Mouse (Mus musculus) cerebellum, adult 18-20 months (tissue): ENCODE measurements around the gene Ppp1r13b.

ENCODE experiments used
- DNase-seq, 2 experiments: peaks; one replicate each; pipeline ENCODE4 v3.0.0; 2021

The Ppp1r13b gene

GRCm38 (mm10) chr12:111916514-111917217 is 8.8 kb upstream of the Ppp1r13b start:
- DNase-seq = no peak

GRCm38 (mm10) chr12:111915781-111916180 is 7.9 kb upstream of the Ppp1r13b start:
- DNase-seq = no peak

- DNase-seq = no peak
Measured at GRCm38 (mm10) chr12:111914031-111914430, 6.1 kb upstream of the Ppp1r13b start.

GRCm38 (mm10) chr12:111912802-111913201 is 4.9 kb upstream of the Ppp1r13b start:
- no peak for DNase-seq

GRCm38 (mm10) chr12:111911796-111912195 is 3.9 kb upstream of the Ppp1r13b start:
- DNase-seq = no peak

- DNase-seq = no peak
Measured at GRCm38 (mm10) chr12:111911171-111911760, 3.4 kb upstream of the Ppp1r13b start.

GRCm38 (mm10) chr12:111908997-111909550 is 1.2 kb upstream of the Ppp1r13b start:
- DNase-seq = no peak

GRCm38 (mm10) chr12:111907421-111907891 is 454 bp downstream of the Ppp1r13b start:
- peak; percentile 69 to 81 for DNase-seq

- no peak for DNase-seq
Measured at GRCm38 (mm10) chr12:111906309-111906875, 1.5 kb downstream of the Ppp1r13b start.

GRCm38 (mm10) chr12:111902488-111902887 is 5.4 kb downstream of the Ppp1r13b start:
- no peak for DNase-seq

GRCm38 (mm10) chr12:111901105-111901875 is 6.6 kb downstream of the Ppp1r13b start:
- no peak for DNase-seq

- DNase-seq = no peak
Measured at GRCm38 (mm10) chr12:111899646-111900045, 8.3 kb downstream of the Ppp1r13b start.

- DNase-seq = no peak
Measured at GRCm38 (mm10) chr12:111898686-111899085, 9.2 kb downstream of the Ppp1r13b start.

- DNase-seq = no peak
Measured at GRCm38 (mm10) chr12:111896908-111897661, 10.8 kb downstream of the Ppp1r13b start.

- peak; percentile 40 to 46 for DNase-seq
Measured at GRCm38 (mm10) chr12:111894082-111894481, 13.8 kb downstream of the Ppp1r13b start.

- no peak for DNase-seq
Measured at GRCm38 (mm10) chr12:111892981-111893380, 14.9 kb downstream of the Ppp1r13b start.

- DNase-seq = no peak
Measured at GRCm38 (mm10) chr12:111891800-111892199, 16.1 kb downstream of the Ppp1r13b start.

GRCm38 (mm10) chr12:111889251-111889650 is 18.7 kb downstream of the Ppp1r13b start:
- DNase-seq = no peak

- DNase-seq = no peak
Measured at GRCm38 (mm10) chr12:111888303-111888864, 19.5 kb downstream of the Ppp1r13b start.

- DNase-seq = no peak
Measured at GRCm38 (mm10) chr12:111887005-111887404, 20.9 kb downstream of the Ppp1r13b start.

GRCm38 (mm10) chr12:111882852-111883251 is 25.1 kb downstream of the Ppp1r13b start:
- DNase-seq = no peak

GRCm38 (mm10) chr12:111882022-111882421 is 25.9 kb downstream of the Ppp1r13b start:
- DNase-seq = no peak
